Mouse (Mus musculus) ES-Bruce4 (cell line): Measurements from ENCODE around the gene Itln1. TPM values are rescaled to one million over a fixed set of nuclear protein-coding genes. Genes with fewer than 3 reads are reported as not detected.

Experiments
- H3K27ac ChIP-seq: 2 replicates; pipeline ENCODE4 v1.5.1; 2012; ENCODE audit warnings: low read length, inconsistent platforms; ENCODE audit not compliant: insufficient read depth
- H3K27me3 ChIP-seq: 2 replicates; pipeline ENCODE4 v1.6.1; 2012; ENCODE audit warnings: mild to moderate bottlenecking, low read length, inconsistent platforms; ENCODE audit not compliant: control insufficient read depth, poor library complexity, insufficient read depth, severe bottlenecking
- H3K36me3 ChIP-seq: 2 replicates; pipeline ENCODE4 v1.6.1; 2012; ENCODE audit warnings: inconsistent platforms, mild to moderate bottlenecking, low read length, moderate library complexity; ENCODE audit not compliant: control insufficient read depth, poor library complexity, insufficient read depth, severe bottlenecking
- H3K4me1 ChIP-seq: one replicate; pipeline ENCODE4 v1.8.1; 2011; ENCODE audit warnings: low read length; ENCODE audit not compliant: control insufficient read depth, insufficient read depth
- H3K4me3 ChIP-seq: 2 replicates; pipeline ENCODE4 v1.5.1; 2011; ENCODE audit warnings: low read depth, mild to moderate bottlenecking, low read length
- H3K9ac ChIP-seq: 2 replicates; pipeline ENCODE4 v1.6.1; 2012; ENCODE audit warnings: low read depth, mild to moderate bottlenecking, inconsistent platforms; ENCODE audit not compliant: poor library complexity, severe bottlenecking
- H3K9me3 ChIP-seq: replicated peaks from 2 replicates; pipeline ENCODE4 v1.6.1; 2012; ENCODE audit warnings: mild to moderate bottlenecking, low read length, inconsistent platforms; ENCODE audit not compliant: control insufficient read depth, poor library complexity, insufficient read depth, severe bottlenecking
- CTCF ChIP-seq: IDR thresholded peaks from one replicate; pipeline ENCODE4 v1.8.1; 2011; ENCODE audit warnings: low read depth, low read length
- EP300 ChIP-seq: IDR thresholded peaks from 2 replicates; pipeline ENCODE4 v1.6.1; 2011; ENCODE audit warnings: low read depth, low read length; ENCODE audit not compliant: insufficient read depth
- POLR2A ChIP-seq: IDR thresholded peaks from one replicate; pipeline ENCODE4 v1.8.1; 2011; ENCODE audit warnings: low read length; ENCODE audit not compliant: insufficient read depth
- polyA plus RNA-seq: library from polyadenylated mRNA; stranded (reverse); fragments of >200 nt; gene quantifications from 2 replicates; pipeline ENCODE4 v1.2.4, GENCODE M21; 2011; ENCODE audit warnings: low read depth; ENCODE audit not compliant: missing spikeins, insufficient read depth, insufficient read length

Gene Itln1
- polyA plus RNA-seq, 1 experiment: not detected

GRCm38 (mm10) chr1:171558407-171558806 is 23.3 kb upstream of the Itln1 start:
- Histone ChIP-seq H3K27me3 (no peaks in the 10 kb centered on the region), H3K4me1 (no peaks in the 10 kb centered on the region), H3K9me3 (no peaks in the 10 kb centered on the region), H3K27ac (no peak overlapping the region), H3K36me3 (no peaks in the 10 kb centered on the region), H3K4me3 (no peak overlapping the region), H3K9ac (no peak overlapping the region)
- TF ChIP-seq POLR2A (no peak), EP300 (no peak), CTCF (no peak)

GRCm38 (mm10) chr1:171556366-171556765 is 21.3 kb upstream of the Itln1 start:
- no peaks in the 10 kb centered on the region for H3K27me3 ChIP-seq
- TF ChIP-seq CTCF (no peak), POLR2A (no peak), EP300 (no peak)
- H3K4me1 ChIP-seq: no peaks in the 10 kb centered on the region
- H3K9ac ChIP-seq: no peak overlapping the region
- no peak overlapping the region for H3K27ac ChIP-seq
- H3K4me3 ChIP-seq: no peak overlapping the region
- H3K36me3 ChIP-seq: no peaks in the 10 kb centered on the region
- H3K9me3 ChIP-seq: no peaks in the 10 kb centered on the region

GRCm38 (mm10) chr1:171553359-171554341 is 18.6 kb upstream of the Itln1 start:
- no peak overlapping the region for H3K27ac ChIP-seq
- H3K4me1 ChIP-seq: no peaks in the 10 kb centered on the region
- no peak overlapping the region for H3K4me3 ChIP-seq
- H3K27me3 ChIP-seq: no peaks in the 10 kb centered on the region
- TF ChIP-seq POLR2A: no peak
- TF ChIP-seq EP300: no peak
- TF ChIP-seq CTCF: no peak
- peaks cover 6% of the 10 kb centered on the region for H3K9me3 ChIP-seq
- H3K36me3 ChIP-seq: no peaks in the 10 kb centered on the region
- no peak overlapping the region for H3K9ac ChIP-seq

GRCm38 (mm10) chr1:171552230-171552629 is 17.1 kb upstream of the Itln1 start:
- H3K27me3 ChIP-seq: no peaks in the 10 kb centered on the region
- H3K4me1 ChIP-seq: no peaks in the 10 kb centered on the region
- H3K27ac ChIP-seq: no peak overlapping the region
- H3K9me3 ChIP-seq: peaks cover 6% of the 10 kb centered on the region
- no peak overlapping the region for H3K9ac ChIP-seq
- H3K36me3 ChIP-seq: no peaks in the 10 kb centered on the region
- TF ChIP-seq CTCF (no peak), POLR2A (no peak), EP300 (no peak)
- no peak overlapping the region for H3K4me3 ChIP-seq

GRCm38 (mm10) chr1:171551326-171551725 is 16.2 kb upstream of the Itln1 start:
- Histone ChIP-seq H3K9me3 (peaks cover 6% of the 10 kb centered on the region), H3K27ac (no peak overlapping the region), H3K4me1 (no peaks in the 10 kb centered on the region), H3K36me3 (no peaks in the 10 kb centered on the region), H3K9ac (no peak overlapping the region), H3K4me3 (no peak overlapping the region), H3K27me3 (no peaks in the 10 kb centered on the region)
- TF ChIP-seq CTCF: no peak
- TF ChIP-seq EP300: no peak
- no peak for TF ChIP-seq POLR2A

GRCm38 (mm10) chr1:171540694-171541093 is 5.6 kb upstream of the Itln1 start:
- Histone ChIP-seq H3K36me3 (no peaks in the 10 kb centered on the region), H3K4me3 (no peak overlapping the region), H3K9ac (no peak overlapping the region), H3K27me3 (no peaks in the 10 kb centered on the region), H3K4me1 (no peaks in the 10 kb centered on the region), H3K9me3 (peaks cover 3% of the 10 kb centered on the region; the same call in 1 of the 2 replicates), H3K27ac (no peak overlapping the region)
- TF ChIP-seq EP300 (no peak), POLR2A (no peak), CTCF (no peak)
